Mouse (Mus musculus): ENCODE measurements at regions not wholly inside any gene's neighbourhood (a gene's known extent, or its start where the extent isn't known, plus 50 kb on each side); places are given as distances from the start of the nearest gene placed in this dataset.

DNA sequence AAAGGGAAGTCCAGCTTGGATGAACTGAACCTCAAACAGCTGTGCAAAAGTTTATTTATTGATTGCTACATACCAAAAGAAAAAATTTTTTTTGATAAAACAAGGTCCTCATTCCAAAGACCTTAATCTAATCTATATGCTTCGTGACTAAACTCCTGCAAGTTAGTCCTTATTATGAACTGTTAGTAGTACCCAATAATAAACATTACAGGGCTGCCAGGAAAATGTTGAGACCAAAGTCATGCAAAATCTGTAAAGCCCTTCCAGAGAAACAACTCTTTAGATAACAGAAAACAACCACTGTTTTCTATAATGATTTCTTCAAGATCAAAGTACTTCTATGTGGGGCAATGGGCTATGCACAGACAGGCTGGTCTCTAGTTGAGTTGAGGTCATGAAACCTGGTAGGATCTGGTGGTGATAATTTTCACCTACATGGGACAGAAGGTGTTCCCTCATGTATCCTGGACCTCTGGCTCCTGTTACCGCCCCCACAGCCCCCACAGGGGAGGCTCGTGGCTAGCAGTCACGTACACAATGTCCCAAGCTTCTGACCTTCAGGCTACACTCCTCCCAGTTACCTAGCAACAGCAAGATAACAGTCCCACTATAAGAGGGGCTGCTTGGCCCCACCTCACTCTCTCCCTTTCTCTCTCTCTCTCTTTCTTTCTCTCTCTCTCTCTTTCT lies 76.4 kb upstream of the Cep85l start:
- in situ Hi-C loops (cut with MboI; ENCODE audit: low sequenced_read_pairs in 2 of 2, unreplicated experiment in 2 of 2): no loop called here
- TF ChIP-seq ZC3H11A (IDR thresholded peaks at IDR 0.05; ENCODE audit: borderline replicate concordance, low read depth, low read length) (no peak), HCFC1 (IDR thresholded peaks at IDR 0.05; ENCODE audit: borderline replicate concordance, insufficient read depth, low read length) (no peak), ZNF384 (IDR thresholded peaks at IDR 0.05; ENCODE audit: low read depth, low read length) (no peak), MAFK (IDR thresholded peaks at IDR 0.05; ENCODE audit: insufficient read depth, low read depth, low read length) (no peak)
- H3K4me1 ChIP-seq (ENCODE audit: control insufficient read depth in 2 of 2, insufficient read depth in 2 of 2, low read length in 2 of 2, poor library complexity in 1 of 2): peaks cover 0 to 4% of the 10 kb centered on the region in 2 experiments; a peak in 1 of 4 replicates

DNA sequence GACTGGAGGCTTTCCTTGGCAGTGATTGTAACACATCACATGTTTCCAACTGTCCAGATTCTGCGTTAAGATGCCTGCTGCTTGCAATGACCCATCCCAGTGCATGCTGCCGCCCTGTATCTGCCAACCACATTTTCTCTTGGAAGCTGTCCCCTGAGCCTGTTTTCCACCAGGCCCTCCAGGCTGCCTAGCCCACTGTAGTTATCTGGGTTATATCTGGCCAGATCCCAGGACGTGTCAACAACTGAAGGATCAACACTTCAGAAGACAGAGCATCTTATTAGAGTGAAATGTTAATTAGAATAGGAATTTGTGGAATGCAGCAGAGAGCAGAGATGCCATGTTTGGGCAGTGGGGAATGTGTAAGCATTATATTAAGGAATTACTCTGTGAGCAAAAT lies 65.0 kb upstream of the Cep85l start:
- Histone ChIP-seq H3K4me1 (ENCODE audit: control insufficient read depth in 2 of 2, insufficient read depth in 2 of 2, low read length in 2 of 2, poor library complexity in 1 of 2) (no peaks in the 10 kb centered on the region), H3K36me3 (ENCODE audit: control insufficient read depth, insufficient read depth, low read length, poor library complexity, severe bottlenecking) (no peaks in the 10 kb centered on the region), H3K27ac (ENCODE audit: insufficient read depth, low read depth, low read length, poor library complexity, severe bottlenecking) (no peak overlapping the region), H3K9me3 (ENCODE audit: control insufficient read depth, insufficient read depth, low read depth, low read length) (no peaks in the 10 kb centered on the region), H3K9ac (ENCODE audit: insufficient read depth, low read depth, low read length, poor library complexity, severe bottlenecking) (no peak overlapping the region), H3K4me3 (ENCODE audit: insufficient read depth in 1 of 2, low read depth in 1 of 2, low read length in 2 of 2, poor library complexity in 1 of 2, severe bottlenecking in 1 of 2) (no peak overlapping the region)
- in situ Hi-C loops (cut with MboI; ENCODE audit: low sequenced_read_pairs in 2 of 2, unreplicated experiment in 2 of 2): no loop called here
- TF ChIP-seq ZNF384 (IDR thresholded peaks at IDR 0.05; ENCODE audit: low read depth, low read length): no peak
- TF ChIP-seq MAFK (IDR thresholded peaks at IDR 0.05; ENCODE audit: insufficient read depth, low read depth, low read length): no peak
- no peak for TF ChIP-seq HCFC1 (IDR thresholded peaks at IDR 0.05; ENCODE audit: borderline replicate concordance, insufficient read depth, low read length)
- TF ChIP-seq ZC3H11A (IDR thresholded peaks at IDR 0.05; ENCODE audit: borderline replicate concordance, low read depth, low read length): no peak
- TF ChIP-seq CHD2 (IDR thresholded peaks at IDR 0.05; ENCODE audit: low read depth, low read length): no peak
- no peak for DNase-seq (ENCODE audit: low read depth, low spot score)

More for the DNA sequence above, 76.4 kb upstream of the Cep85l start:
- no peak overlapping the region for H3K9ac ChIP-seq (ENCODE audit: insufficient read depth, low read depth, low read length, poor library complexity, severe bottlenecking)
- H3K36me3 ChIP-seq (ENCODE audit: control insufficient read depth, insufficient read depth, low read length, poor library complexity, severe bottlenecking): no peaks in the 10 kb centered on the region
- no peaks in the 10 kb centered on the region for H3K9me3 ChIP-seq (ENCODE audit: control insufficient read depth, insufficient read depth, low read depth, low read length)
- no peak overlapping the region for H3K27ac ChIP-seq (ENCODE audit: insufficient read depth, low read depth, low read length, poor library complexity, severe bottlenecking)
- no peak overlapping the region for H3K4me3 ChIP-seq (ENCODE audit: insufficient read depth in 1 of 2, low read depth in 1 of 2, low read length in 2 of 2, poor library complexity in 1 of 2, severe bottlenecking in 1 of 2)
- no peak for DNase-seq (ENCODE audit: low read depth, low spot score)

DNA sequence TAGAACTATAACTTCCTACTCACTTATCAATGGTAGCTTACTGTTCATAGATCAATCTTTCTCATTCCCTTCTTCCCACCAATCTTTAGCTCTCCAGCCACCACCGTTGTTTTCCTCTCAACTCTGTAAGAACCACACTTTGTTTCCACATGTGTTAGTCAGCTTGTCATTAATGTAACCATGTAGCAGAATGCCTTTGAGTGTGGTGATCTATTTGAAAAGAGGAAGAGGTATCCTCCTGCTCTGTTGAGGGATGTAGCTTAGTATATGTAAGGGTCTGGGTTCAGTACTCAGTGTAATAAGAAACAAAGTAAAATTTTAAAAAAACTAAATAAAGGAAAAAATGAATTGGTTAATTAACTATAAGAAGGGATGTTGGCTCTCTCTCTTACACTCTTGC lies 63.7 kb upstream of the Cep85l start:
- Histone ChIP-seq H3K9ac (ENCODE audit: insufficient read depth, low read depth, low read length, poor library complexity, severe bottlenecking) (no peak overlapping the region), H3K4me3 (ENCODE audit: insufficient read depth in 1 of 2, low read depth in 1 of 2, low read length in 2 of 2, poor library complexity in 1 of 2, severe bottlenecking in 1 of 2) (no peak overlapping the region), H3K36me3 (ENCODE audit: control insufficient read depth, insufficient read depth, low read length, poor library complexity, severe bottlenecking) (no peaks in the 10 kb centered on the region), H3K27ac (ENCODE audit: insufficient read depth, low read depth, low read length, poor library complexity, severe bottlenecking) (no peak overlapping the region), H3K9me3 (ENCODE audit: control insufficient read depth, insufficient read depth, low read depth, low read length) (no peaks in the 10 kb centered on the region), H3K4me1 (ENCODE audit: control insufficient read depth in 2 of 2, insufficient read depth in 2 of 2, low read length in 2 of 2, poor library complexity in 1 of 2) (no peaks in the 10 kb centered on the region)
- no peak for DNase-seq (ENCODE audit: low read depth, low spot score)
- in situ Hi-C loops (cut with MboI; ENCODE audit: low sequenced_read_pairs in 2 of 2, unreplicated experiment in 2 of 2): no loop called here
- no peak for TF ChIP-seq MAFK (IDR thresholded peaks at IDR 0.05; ENCODE audit: insufficient read depth, low read depth, low read length)
- no peak for TF ChIP-seq HCFC1 (IDR thresholded peaks at IDR 0.05; ENCODE audit: borderline replicate concordance, insufficient read depth, low read length)
- TF ChIP-seq ZNF384 (IDR thresholded peaks at IDR 0.05; ENCODE audit: low read depth, low read length): no peak
- TF ChIP-seq CHD2 (IDR thresholded peaks at IDR 0.05; ENCODE audit: low read depth, low read length): no peak
- no peak for TF ChIP-seq ZC3H11A (IDR thresholded peaks at IDR 0.05; ENCODE audit: borderline replicate concordance, low read depth, low read length)

DNA sequence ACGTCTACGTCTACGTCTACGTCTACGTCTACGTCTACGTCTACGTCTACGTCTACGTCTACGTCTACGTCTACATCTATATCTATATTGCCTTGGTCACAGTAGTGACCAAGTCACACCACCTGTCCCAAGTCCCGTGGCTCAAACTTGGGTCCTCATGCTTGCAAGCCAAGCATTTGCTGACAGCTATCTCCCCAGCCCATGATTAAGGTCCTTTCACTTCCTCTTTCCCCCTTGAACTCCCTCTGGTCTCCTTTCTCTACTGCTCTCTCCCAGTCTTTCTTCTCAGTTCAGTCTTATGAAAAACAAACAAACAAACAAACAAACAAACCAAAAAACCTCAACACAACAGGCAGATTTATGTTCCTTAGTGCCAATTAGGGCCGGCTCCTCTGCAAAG lies 63.2 kb upstream of the Cep85l start:
- no peak for DNase-seq (ENCODE audit: low read depth, low spot score)

More for the DNA sequence above, 63.2 kb upstream of the Cep85l start:
- H3K36me3 ChIP-seq (ENCODE audit: control insufficient read depth, insufficient read depth, low read length, poor library complexity, severe bottlenecking): no peaks in the 10 kb centered on the region
- no peak for TF ChIP-seq MAFK (IDR thresholded peaks at IDR 0.05; ENCODE audit: insufficient read depth, low read depth, low read length)
- no peak for TF ChIP-seq ZNF384 (IDR thresholded peaks at IDR 0.05; ENCODE audit: low read depth, low read length)
- no peak for TF ChIP-seq ZC3H11A (IDR thresholded peaks at IDR 0.05; ENCODE audit: borderline replicate concordance, low read depth, low read length)
- no peak for TF ChIP-seq HCFC1 (IDR thresholded peaks at IDR 0.05; ENCODE audit: borderline replicate concordance, insufficient read depth, low read length)
- TF ChIP-seq CHD2 (IDR thresholded peaks at IDR 0.05; ENCODE audit: low read depth, low read length): no peak
- no peak overlapping the region for H3K27ac ChIP-seq (ENCODE audit: insufficient read depth, low read depth, low read length, poor library complexity, severe bottlenecking)
- H3K4me3 ChIP-seq (ENCODE audit: insufficient read depth in 1 of 2, low read depth in 1 of 2, low read length in 2 of 2, poor library complexity in 1 of 2, severe bottlenecking in 1 of 2): no peak overlapping the region
- no peaks in the 10 kb centered on the region for H3K4me1 ChIP-seq (ENCODE audit: control insufficient read depth in 2 of 2, insufficient read depth in 2 of 2, low read length in 2 of 2, poor library complexity in 1 of 2)
- no peaks in the 10 kb centered on the region for H3K9me3 ChIP-seq (ENCODE audit: control insufficient read depth, insufficient read depth, low read depth, low read length)
- no peak overlapping the region for H3K9ac ChIP-seq (ENCODE audit: insufficient read depth, low read depth, low read length, poor library complexity, severe bottlenecking)
- in situ Hi-C loops (cut with MboI; ENCODE audit: low sequenced_read_pairs in 2 of 2, unreplicated experiment in 2 of 2): no loop called here
